Mouse (Mus musculus) CH12.LX (cell line): Measurements from ENCODE around the gene Gm128. TPM values are rescaled to one million over a fixed set of nuclear protein-coding genes. Genes with fewer than 3 reads are reported as not detected.
"Not testable (repeated sequence)": the region's sequence is repeated elsewhere in the genome, so short reads cannot be mapped to it uniquely, and the experiment has no call there.

Experiments
- DNase-seq: peaks from one replicate; pipeline ENCODE4 v3.0.0-alpha.2; 2013; ENCODE audit errors: extremely low read depth
- H3K27ac ChIP-seq: 2 replicates; pipeline ENCODE4 v1.5.1; 2012; ENCODE audit warnings: low read depth, mild to moderate bottlenecking, control low read depth, moderate library complexity; ENCODE audit not compliant: insufficient read depth
- H3K27me3 ChIP-seq: replicated peaks from 2 replicates; pipeline ENCODE3; 2012; ENCODE audit warnings: inconsistent platforms
- H3K36me3 ChIP-seq, 2 experiments: replicated peaks in 1 of 2; 2 replicates each; pipeline versions ENCODE3 to v1.6.1; 2012; ENCODE audit warnings: inconsistent platforms in 1 of 2, low read length in 1 of 2, mild to moderate bottlenecking in 1 of 2, mixed read lengths in 1 of 2, moderate library complexity in 1 of 2; ENCODE audit not compliant: control insufficient read depth in 1 of 2, insufficient read depth in 1 of 2
- H3K4me1 ChIP-seq, 2 experiments: 2 replicates each; pipeline ENCODE4 v1.6.1; 2012; ENCODE audit warnings: inconsistent platforms in 1 of 2, moderate library complexity in 1 of 2; ENCODE audit not compliant: insufficient read depth in 2 of 2, control insufficient read depth in 1 of 2
- H3K4me2 ChIP-seq: 2 replicates; pipeline ENCODE4 v1.6.1; 2012; ENCODE audit warnings: low read depth, mild to moderate bottlenecking, control low read depth; ENCODE audit not compliant: poor library complexity, insufficient read depth, severe bottlenecking
- H3K4me3 ChIP-seq, 3 experiments: fragments of 150-350 bp in 1 of 3; sonication (generic) in 1 of 3; replicated peaks in 1 of 3; 2 replicates each; pipeline versions ENCODE3 to v1.5.1; 2011 to 2012; ENCODE audit warnings: low read depth in 2 of 3, low read length in 2 of 3, mild to moderate bottlenecking in 2 of 3, moderate library complexity in 2 of 3, control low read depth in 1 of 3, improper control_type of control experiment in 1 of 3, inconsistent platforms in 1 of 3, mixed read lengths in 1 of 3; ENCODE audit not compliant: poor library complexity in 1 of 3
- H3K79me2 ChIP-seq: replicated peaks from 2 replicates; pipeline ENCODE4 v1.6.1; 2012; ENCODE audit warnings: mild to moderate bottlenecking, moderate library complexity; ENCODE audit not compliant: control insufficient read depth, poor library complexity, insufficient read depth, severe bottlenecking; ENCODE audit errors: extremely low read depth
- H3K9ac ChIP-seq: 2 replicates; pipeline ENCODE4 v1.6.1; 2012; ENCODE audit warnings: low read depth, mild to moderate bottlenecking, control low read depth, moderate library complexity; ENCODE audit not compliant: insufficient read depth
- H3K9me3 ChIP-seq: replicated peaks from 2 replicates; pipeline ENCODE3; 2012; ENCODE audit warnings: low read length, inconsistent platforms, mixed read lengths
- BHLHE40 ChIP-seq: IDR thresholded peaks from 2 replicates; pipeline ENCODE4 v1.6.1; 2011; ENCODE audit warnings: mild to moderate bottlenecking, low read depth, low read length, improper control_type of control experiment
- CHD1 ChIP-seq: IDR thresholded peaks from 2 replicates; pipeline ENCODE4 v1.6.1; 2012; ENCODE audit warnings: low read depth, low read length, improper control_type of control experiment, inconsistent platforms
- CTCF ChIP-seq, 2 experiments: IDR thresholded peaks in 1 of 2; conservative IDR thresholded peaks in 1 of 2; 2 replicates each; pipeline ENCODE4 v1.5.1; 2011 to 2012; ENCODE audit warnings: low read depth in 2 of 2, low read length in 2 of 2, improper control_type of control experiment in 1 of 2, inconsistent platforms in 1 of 2, mild to moderate bottlenecking in 1 of 2, moderate library complexity in 1 of 2
- ETS1 ChIP-seq: conservative IDR thresholded peaks from 2 replicates; pipeline ENCODE4 v1.6.1; 2012; ENCODE audit warnings: low read depth, mild to moderate bottlenecking, inconsistent platforms, low read length, improper control_type of control experiment, moderate library complexity
- KAT2A ChIP-seq: IDR thresholded peaks from 2 replicates; pipeline ENCODE4 v1.6.1; 2012; ENCODE audit warnings: low read length, improper control_type of control experiment, inconsistent platforms; ENCODE audit not compliant: insufficient replicate concordance
- MAX ChIP-seq: IDR thresholded peaks from 2 replicates; pipeline ENCODE4 v1.6.1; 2011; ENCODE audit warnings: low read length, improper control_type of control experiment
- MAZ ChIP-seq: IDR thresholded peaks from 2 replicates; pipeline ENCODE4 v1.6.1; 2012; ENCODE audit warnings: low read depth, mild to moderate bottlenecking, inconsistent platforms, low read length, improper control_type of control experiment, moderate library complexity
- MYC ChIP-seq: IDR thresholded peaks from 2 replicates; pipeline ENCODE4 v1.6.1; 2011; ENCODE audit warnings: low read depth, mild to moderate bottlenecking, improper control_type of control experiment, low read length
- SMC3 ChIP-seq: IDR thresholded peaks from 2 replicates; pipeline ENCODE4 v1.6.1; 2011; ENCODE audit warnings: low read depth, low read length, improper control_type of control experiment
- TBP ChIP-seq: conservative IDR thresholded peaks from 2 replicates; pipeline ENCODE4 v1.6.1; 2011; ENCODE audit warnings: low read depth, low read length, improper control_type of control experiment
- TCF12 ChIP-seq: IDR thresholded peaks from 2 replicates; pipeline ENCODE4 v1.6.1; 2014; ENCODE audit warnings: low read depth, mild to moderate bottlenecking, inconsistent platforms, low read length, improper control_type of control experiment
- USF1 ChIP-seq: IDR thresholded peaks from 2 replicates; pipeline ENCODE4 v1.6.1; 2014; ENCODE audit warnings: low read depth, mild to moderate bottlenecking, inconsistent platforms, low read length, improper control_type of control experiment
- ZC3H11A ChIP-seq: IDR thresholded peaks from 2 replicates; pipeline ENCODE4 v1.6.1; 2012; ENCODE audit warnings: low read depth, mild to moderate bottlenecking, inconsistent platforms, low read length, improper control_type of control experiment
- ZKSCAN1 ChIP-seq: IDR thresholded peaks from 2 replicates; pipeline ENCODE4 v1.6.1; 2012; ENCODE audit warnings: low read depth, inconsistent platforms, low read length, improper control_type of control experiment, borderline replicate concordance
- ZNF384 ChIP-seq: IDR thresholded peaks from 2 replicates; pipeline ENCODE4 v1.6.1; 2012; ENCODE audit warnings: low read depth, low read length, improper control_type of control experiment, inconsistent platforms
- dilution Hi-C: fragments of 300-500 bp; cut with MboI; formaldehyde crosslinking; loops from 2 replicates; pipeline ENCODE4 v1.14.3; 2020; ENCODE audit warnings: low sequenced_read_pairs; ENCODE audit not compliant: extremely low pct_unique_long_range_greater_than_20kb, extremely low pct_ligation_motif_present
- in situ Hi-C: fragments of 300-500 bp; cut with MboI; formaldehyde crosslinking; loops from 3 replicates; pipeline ENCODE4 v1.14.3; 2019; ENCODE audit warnings: low sequenced_read_pairs, low pct_ligation_motif_present, low pct_unique_long_range_greater_than_20kb, mixed read lengths
- polyA plus RNA-seq: library from polyadenylated mRNA; unstranded; fragments of >175 nt; gene quantifications from 2 replicates; pipeline ENCODE4 v1.2.1, GENCODE M21; 2012; ENCODE audit warnings: low read depth; ENCODE audit not compliant: insufficient read length
- total RNA-seq, 2 experiments: library from RNA; depleted of rRNA; stranded (reverse); fragments of 300-350 nt in 1 of 2; fragments of >200 nt in 1 of 2; gene quantifications; 2 replicates each; pipeline ENCODE4 v1.2.3; 2012 to 2014

The Gm128 gene
- total and polyA plus RNA-seq, 3 experiments: not detected

GRCm38 (mm10) chr3:95212889-95213608, 28.3 kb downstream of the Gm128 start:
- H3K9me3 ChIP-seq, H3K4me2 ChIP-seq, H3K4me3 ChIP-seq, DNase-seq, H3K4me1 ChIP-seq, dilution Hi-C loops, H3K27ac ChIP-seq, H3K9ac ChIP-seq, H3K27me3 ChIP-seq: not testable (repeated sequence)
- in situ Hi-C loops: loop anchor here (10.0 kb wide), 1 partner anchor 68 kb away; the partner anchor contains the start of gene Tnfaip8l2
- Histone ChIP-seq H3K79me2 (peaks cover 12% of the 10 kb centered on the region), H3K36me3 (peaks cover 18 to 64% of the 10 kb centered on the region in 2 experiments)
- 0 out of 2 replicates have a peak, but pooled peaks have one; percentile 48 for TF ChIP-seq MYC
- peak in 1 of 2 experiments; percentile 36; a peak in 1 of 4 replicates for TF ChIP-seq CTCF (conservative IDR thresholded peaks at IDR 0.05 in 1 of 2, IDR thresholded peaks at IDR 0.05 in 1 of 2; ENCODE audit: low read depth in 2 of 2, low read length in 2 of 2)
- peak; percentile 79 for TF ChIP-seq ZNF384

- no peak for DNase-seq
Measured at GRCm38 (mm10) chr3:95210585-95210984, 30.8 kb downstream of the Gm128 start.

GRCm38 (mm10) chr3:95208286-95208685, 33.1 kb downstream of the Gm128 start:
- in situ Hi-C loops: no loop called here
- DNase-seq: no peak
- H3K36me3 ChIP-seq: peaks cover 37 to 82% of the 10 kb centered on the region in 2 experiments

More at GRCm38 (mm10) chr3:95210585-95210984, 30.8 kb downstream of the Gm128 start:
- Histone ChIP-seq H3K4me3 (no peak overlapping the region), H3K27me3 (no peaks in the 10 kb centered on the region), H3K9me3 (no peaks in the 10 kb centered on the region), H3K4me1 (no peaks in the 10 kb centered on the region; a peak in 1 of 4 replicates), H3K36me3 (peaks cover 30 to 79% of the 10 kb centered on the region in 2 experiments), H3K4me2 (no peak overlapping the region), H3K27ac (no peak overlapping the region), H3K9ac (no peak overlapping the region), H3K79me2 (0 out of 2 replicates have a peak, but pooled peaks cover 4% of the 10 kb centered on the region)
- dilution Hi-C loops: no loop called here
- TF ChIP-seq ETS1 (no peak), USF1 (no peak), SMC3 (no peak), MAZ (no peak), KAT2A (no peak), ZKSCAN1 (no peak), ZNF384 (no peak), TBP (no peak)
- in situ Hi-C loops: loop anchor here (10.0 kb wide), 1 partner anchor 66 kb away; the partner anchor contains the start of gene Tnfaip8l2

More at GRCm38 (mm10) chr3:95208286-95208685, 33.1 kb downstream of the Gm128 start:
- no peak overlapping the region for H3K9ac ChIP-seq
- no peaks in the 10 kb centered on the region for H3K9me3 ChIP-seq
- no peaks in the 10 kb centered on the region for H3K4me1 ChIP-seq
- no peak overlapping the region for H3K4me3 ChIP-seq
- no peaks in the 10 kb centered on the region for H3K27me3 ChIP-seq
- no peak for TF ChIP-seq USF1
- no peak for TF ChIP-seq CTCF (conservative IDR thresholded peaks at IDR 0.05 in 1 of 2, IDR thresholded peaks at IDR 0.05 in 1 of 2; ENCODE audit: low read depth in 2 of 2, low read length in 2 of 2)
- no peak for TF ChIP-seq ZC3H11A
- no peak for TF ChIP-seq MAX
- TF ChIP-seq CHD1: no peak
- TF ChIP-seq BHLHE40: no peak
- no peak for TF ChIP-seq TCF12
- TF ChIP-seq SMC3: no peak
- no peak overlapping the region for H3K4me2 ChIP-seq
- H3K79me2 ChIP-seq: 0 out of 2 replicates have a peak, but pooled peaks cover 2% of the 10 kb centered on the region
- dilution Hi-C loops: no loop called here
- H3K27ac ChIP-seq: no peak overlapping the region
